Mouse (Mus musculus): Measurements from ENCODE around the gene Spats2l. TPM values are rescaled to one million over a fixed set of nuclear protein-coding genes. Genes with fewer than 3 reads are reported as not detected.
A peak's percentile ranks its signal among the peaks of the same experiment; 100 is the strongest.

Spats2l gene
- polyA plus RNA-seq, 1 experiment from 2014 or later, result 53.0 TPM

DNA sequence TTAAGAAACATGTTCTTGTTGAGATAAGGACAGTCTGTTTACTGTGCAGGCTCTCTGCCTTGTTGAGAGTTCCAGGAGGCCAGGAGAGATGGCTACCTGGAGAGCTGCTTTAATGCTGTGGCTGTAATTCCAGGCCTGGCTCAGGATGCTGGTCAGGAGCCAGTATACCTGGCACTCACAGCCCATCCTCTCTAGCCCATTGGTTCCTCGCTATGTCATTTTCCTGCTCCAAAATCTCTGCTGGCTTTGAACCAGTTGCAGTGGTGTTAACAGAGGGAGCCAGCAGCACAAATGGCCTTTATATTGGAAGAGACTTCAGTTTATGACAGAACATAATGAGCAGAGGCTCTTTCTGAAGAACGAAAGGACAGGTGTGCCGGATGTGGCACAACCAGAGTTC, 127.5 kb downstream of the Spats2l start:
- 0 out of 2 replicates have a peak, but pooled peaks cover 2% of the 10 kb centered on the region for H3K36me3 ChIP-seq (ENCODE audit: control insufficient read depth, insufficient read depth, low read length)
- no peaks in the 10 kb centered on the region for H3K9me3 ChIP-seq (ENCODE audit: control insufficient read depth, low read length)
- H3K4me1 ChIP-seq (ENCODE audit: control insufficient read depth, insufficient read depth, low read length), result no peaks in the 10 kb centered on the region; the same call in 1 of the 2 replicates
- no peak overlapping the region for H3K4me2 ChIP-seq (ENCODE audit: low read depth, low read length)
- ATAC-seq, result no peak
- no peak overlapping the region for H3K27ac ChIP-seq (ENCODE audit: low read length)
- no peak overlapping the region for H3K9ac ChIP-seq (ENCODE audit: low read depth, low read length)
- H3K4me3 ChIP-seq (ENCODE audit: low read length), result no peak overlapping the region
- no peaks in the 10 kb centered on the region for H3K27me3 ChIP-seq (replicated peaks; ENCODE audit: control insufficient read depth, insufficient read depth, low read length)
- WGBS, result 77% methylated on average over 3 of the region's 3 CpGs

DNA sequence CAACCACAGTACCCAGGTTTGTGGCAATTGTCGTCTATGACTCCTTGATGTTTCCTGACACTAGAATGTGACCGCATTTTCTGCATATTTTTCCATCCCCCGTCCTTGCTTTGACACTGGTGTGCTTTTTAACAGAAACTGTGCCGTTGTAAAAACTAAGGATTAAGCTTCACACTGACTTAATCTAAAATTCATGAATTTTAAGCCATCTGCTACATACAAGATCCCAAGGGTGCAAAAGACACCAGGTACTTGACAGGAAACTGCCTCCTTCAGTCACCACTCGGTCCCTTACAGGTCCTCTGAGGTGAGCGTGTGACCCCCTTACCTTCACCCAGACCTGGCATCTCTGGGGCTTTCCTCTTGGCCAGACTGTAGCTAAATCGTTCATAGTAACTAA, 129.8 kb downstream of the Spats2l start:
- H3K9ac ChIP-seq (ENCODE audit: low read depth, low read length), result no peak overlapping the region
- no peaks in the 10 kb centered on the region; the same call in 1 of the 2 replicates for H3K4me1 ChIP-seq (ENCODE audit: control insufficient read depth, insufficient read depth, low read length)
- H3K27ac ChIP-seq (ENCODE audit: low read length), result no peak overlapping the region
- WGBS, result 88% methylated on average over 7 of the region's 7 CpGs
- no peaks in the 10 kb centered on the region for H3K27me3 ChIP-seq (replicated peaks; ENCODE audit: control insufficient read depth, insufficient read depth, low read length)
- H3K9me3 ChIP-seq (ENCODE audit: control insufficient read depth, low read length), result no peaks in the 10 kb centered on the region
- H3K36me3 ChIP-seq (ENCODE audit: control insufficient read depth, insufficient read depth, low read length), result 0 out of 2 replicates have a peak, but pooled peaks cover 2% of the 10 kb centered on the region
- H3K4me3 ChIP-seq (ENCODE audit: low read length), result no peak overlapping the region
- ATAC-seq, result no peak
- no peak overlapping the region for H3K4me2 ChIP-seq (ENCODE audit: low read depth, low read length)

DNA sequence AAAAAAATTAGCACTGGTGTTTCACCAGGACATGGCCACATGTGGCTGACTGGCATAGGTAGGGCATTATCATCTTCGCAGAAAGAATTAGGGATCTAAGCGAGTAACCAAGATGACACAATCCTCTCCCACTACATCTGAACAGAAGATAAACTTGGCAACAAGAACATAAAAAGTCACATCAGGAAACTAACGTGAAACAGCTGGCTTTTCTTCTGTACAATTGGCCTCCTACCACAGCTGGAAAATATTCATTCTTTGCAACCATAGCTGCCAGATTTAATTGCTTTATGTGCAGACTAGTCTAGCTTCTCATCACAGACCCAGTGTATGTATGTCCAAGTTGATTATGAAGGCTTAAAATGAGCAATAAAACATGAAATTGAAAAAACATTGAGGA, 131.9 kb downstream of the Spats2l start:
- peak overlapping the region; percentile 3; the same call in 1 of the 2 replicates for H3K27ac ChIP-seq (ENCODE audit: low read length)

DNA sequence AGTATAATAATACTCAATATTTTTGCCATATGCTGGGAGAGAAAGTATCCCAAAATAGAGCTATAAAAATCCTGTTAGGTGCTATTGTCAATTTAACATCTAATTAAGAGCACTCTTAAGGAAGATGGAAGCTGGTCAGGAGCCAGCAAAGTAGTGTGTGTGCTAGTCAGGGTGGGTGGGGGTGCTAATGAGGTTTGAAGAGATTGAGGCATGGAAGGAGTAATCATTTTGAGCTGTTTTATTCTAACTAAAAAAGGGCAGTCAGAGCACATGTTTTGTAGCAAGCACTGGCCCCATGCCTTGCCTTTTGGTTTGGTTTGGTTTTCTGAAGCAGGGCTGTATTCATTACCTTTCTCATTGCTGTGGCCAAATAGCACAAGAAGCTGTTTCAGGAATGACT, 132.3 kb downstream of the Spats2l start:
- ATAC-seq, result no peak
- Histone ChIP-seq H3K9ac (ENCODE audit: low read depth, low read length) (no peak overlapping the region), H3K36me3 (ENCODE audit: control insufficient read depth, insufficient read depth, low read length) (0 out of 2 replicates have a peak, but pooled peaks cover 2% of the 10 kb centered on the region), H3K27ac (ENCODE audit: low read length) (0 out of 2 replicates have a peak overlapping the region, but pooled peaks have one; percentile 4), H3K4me1 (ENCODE audit: control insufficient read depth, insufficient read depth, low read length) (no peaks in the 10 kb centered on the region; the same call in 1 of the 2 replicates), H3K4me3 (ENCODE audit: low read length) (no peak overlapping the region), H3K9me3 (ENCODE audit: control insufficient read depth, low read length) (no peaks in the 10 kb centered on the region), H3K27me3 (replicated peaks; ENCODE audit: control insufficient read depth, insufficient read depth, low read length) (no peaks in the 10 kb centered on the region), H3K4me2 (ENCODE audit: low read depth, low read length) (no peak overlapping the region)

More for the DNA sequence above, 131.9 kb downstream of the Spats2l start:
- H3K9ac ChIP-seq (ENCODE audit: low read depth, low read length), result no peak overlapping the region
- H3K27me3 ChIP-seq (replicated peaks; ENCODE audit: control insufficient read depth, insufficient read depth, low read length), result no peaks in the 10 kb centered on the region
- H3K4me2 ChIP-seq (ENCODE audit: low read depth, low read length), result no peak overlapping the region
- ATAC-seq, result peak; percentile 71; the same call in 1 of the 2 replicates
- no peaks in the 10 kb centered on the region for H3K9me3 ChIP-seq (ENCODE audit: control insufficient read depth, low read length)
- 73% methylated on average over 3 of the region's 3 CpGs for WGBS
- 0 out of 2 replicates have a peak, but pooled peaks cover 2% of the 10 kb centered on the region for H3K36me3 ChIP-seq (ENCODE audit: control insufficient read depth, insufficient read depth, low read length)
- no peaks in the 10 kb centered on the region; the same call in 1 of the 2 replicates for H3K4me1 ChIP-seq (ENCODE audit: control insufficient read depth, insufficient read depth, low read length)
- no peak overlapping the region for H3K4me3 ChIP-seq (ENCODE audit: low read length)

DNA sequence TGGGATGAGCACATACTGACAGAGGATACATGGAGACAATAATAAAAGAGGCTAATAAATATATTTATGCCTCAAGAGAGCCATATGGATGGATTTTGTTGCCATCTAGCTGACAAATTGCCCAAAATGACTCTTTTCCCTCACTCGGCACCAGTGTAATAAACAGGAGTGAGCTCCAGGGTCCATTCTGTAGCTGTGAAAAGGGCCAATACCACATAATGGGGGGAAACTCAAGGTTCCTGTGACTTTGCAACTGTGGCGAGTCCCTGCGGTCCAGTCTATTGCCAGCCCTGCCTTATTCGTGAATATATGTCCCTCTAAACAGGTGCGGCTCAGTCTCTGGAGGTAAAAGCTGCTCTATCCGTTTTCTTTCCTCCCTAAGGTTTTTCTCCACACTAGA, 137.6 kb downstream of the Spats2l start:
- Histone ChIP-seq H3K36me3 (ENCODE audit: control insufficient read depth, insufficient read depth, low read length) (0 out of 2 replicates have a peak, but pooled peaks cover 5% of the 10 kb centered on the region), H3K4me2 (ENCODE audit: low read depth, low read length) (no peak overlapping the region), H3K4me1 (ENCODE audit: control insufficient read depth, insufficient read depth, low read length) (no peaks in the 10 kb centered on the region; the same call in 1 of the 2 replicates), H3K9ac (ENCODE audit: low read depth, low read length) (no peak overlapping the region), H3K27me3 (replicated peaks; ENCODE audit: control insufficient read depth, insufficient read depth, low read length) (no peaks in the 10 kb centered on the region; the same call in 1 of the 2 replicates), H3K27ac (ENCODE audit: low read length) (no peak overlapping the region), H3K9me3 (ENCODE audit: control insufficient read depth, low read length) (no peaks in the 10 kb centered on the region), H3K4me3 (ENCODE audit: low read length) (no peak overlapping the region)
- ATAC-seq, result no peak
- 82% methylated on average over 6 of the region's 6 CpGs for WGBS

DNA sequence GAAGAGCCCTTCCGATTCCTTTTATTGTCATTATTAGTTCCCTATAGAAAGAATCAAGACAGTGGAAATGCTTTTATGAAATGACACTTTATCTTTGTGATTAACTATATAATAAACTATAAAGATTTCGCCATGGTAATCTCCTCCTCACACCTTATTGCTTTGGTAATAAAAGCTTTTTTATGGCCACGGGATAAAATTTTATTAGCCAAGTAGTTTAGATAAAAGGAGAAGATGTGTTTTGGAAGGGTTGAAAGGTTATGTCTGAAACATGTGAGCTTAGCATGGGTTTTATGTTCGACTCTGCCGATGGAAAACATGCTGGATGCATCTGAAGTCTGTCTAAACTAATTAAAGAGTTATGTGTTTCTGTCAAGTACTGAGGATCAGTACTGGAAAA, 143.4 kb downstream of the Spats2l start:
- Histone ChIP-seq H3K27ac (ENCODE audit: low read length) (no peak overlapping the region), H3K9ac (ENCODE audit: low read depth, low read length) (no peak overlapping the region), H3K4me3 (ENCODE audit: low read length) (no peak overlapping the region), H3K4me1 (ENCODE audit: control insufficient read depth, insufficient read depth, low read length) (no peaks in the 10 kb centered on the region), H3K4me2 (ENCODE audit: low read depth, low read length) (no peak overlapping the region), H3K36me3 (ENCODE audit: control insufficient read depth, insufficient read depth, low read length) (no peaks in the 10 kb centered on the region), H3K9me3 (ENCODE audit: control insufficient read depth, low read length) (no peaks in the 10 kb centered on the region), H3K27me3 (replicated peaks; ENCODE audit: control insufficient read depth, insufficient read depth, low read length) (peaks cover 3% of the 10 kb centered on the region; the same call in 1 of the 2 replicates)
- peak; percentile 78 for ATAC-seq
- 50% methylated on average over 5 of the region's 5 CpGs for WGBS

DNA sequence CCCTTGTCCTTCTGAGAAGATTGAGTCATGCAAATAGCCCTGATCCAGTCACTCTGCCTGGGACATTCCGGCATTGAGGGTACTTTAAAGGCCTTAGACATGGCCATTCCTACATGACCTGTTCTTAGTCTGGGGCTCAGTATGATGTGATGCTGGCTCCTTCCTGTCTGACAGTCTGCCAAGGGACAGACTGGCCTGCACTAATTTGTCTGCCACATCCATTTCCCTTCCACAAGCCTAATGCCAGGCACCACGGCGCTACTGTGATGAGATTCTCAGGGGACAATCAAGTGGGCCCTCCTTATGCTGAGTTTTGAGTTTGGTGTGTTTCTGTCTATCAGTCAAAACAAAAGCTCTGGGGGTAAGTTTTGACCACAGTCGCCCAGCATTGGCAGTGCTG, 144.6 kb downstream of the Spats2l start:
- peaks cover 3% of the 10 kb centered on the region; the same call in 1 of the 2 replicates for H3K27me3 ChIP-seq (replicated peaks; ENCODE audit: control insufficient read depth, insufficient read depth, low read length)
- H3K4me2 ChIP-seq (ENCODE audit: low read depth, low read length), result no peak overlapping the region
- no peak overlapping the region for H3K4me3 ChIP-seq (ENCODE audit: low read length)
- WGBS, result 88% methylated on average over 4 of the region's 4 CpGs
- no peaks in the 10 kb centered on the region for H3K9me3 ChIP-seq (ENCODE audit: control insufficient read depth, low read length)
- ATAC-seq, result no peak
- H3K4me1 ChIP-seq (ENCODE audit: control insufficient read depth, insufficient read depth, low read length), result no peaks in the 10 kb centered on the region
- no peak overlapping the region for H3K27ac ChIP-seq (ENCODE audit: low read length)
- H3K36me3 ChIP-seq (ENCODE audit: control insufficient read depth, insufficient read depth, low read length), result no peaks in the 10 kb centered on the region
- H3K9ac ChIP-seq (ENCODE audit: low read depth, low read length), result no peak overlapping the region

DNA sequence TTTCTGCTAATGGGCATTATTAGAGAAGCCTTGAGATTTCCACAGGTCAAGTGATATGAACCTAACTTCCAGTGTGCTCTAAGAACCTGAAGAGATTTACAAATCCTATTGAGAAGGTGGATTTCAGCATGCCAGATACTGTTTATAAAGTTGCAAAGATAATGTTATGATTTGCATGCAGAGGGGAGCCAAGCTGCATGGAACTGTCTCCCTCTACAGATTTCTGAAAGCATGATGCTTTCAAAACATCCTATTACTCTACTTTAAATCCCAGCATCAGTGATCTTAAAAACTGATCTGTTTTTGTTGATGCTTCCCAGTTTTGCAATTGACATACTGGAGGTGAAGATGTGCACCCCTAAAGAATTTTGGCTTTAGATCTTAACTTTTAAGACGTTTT, 160.3 kb downstream of the Spats2l start:
- no peak for ATAC-seq
- Histone ChIP-seq H3K27ac (ENCODE audit: low read length) (no peak overlapping the region), H3K9me3 (ENCODE audit: control insufficient read depth, low read length) (no peaks in the 10 kb centered on the region), H3K36me3 (ENCODE audit: control insufficient read depth, insufficient read depth, low read length) (no peaks in the 10 kb centered on the region), H3K9ac (ENCODE audit: low read depth, low read length) (no peak overlapping the region), H3K4me3 (ENCODE audit: low read length) (no peak overlapping the region), H3K27me3 (replicated peaks; ENCODE audit: control insufficient read depth, insufficient read depth, low read length) (no peaks in the 10 kb centered on the region), H3K4me1 (ENCODE audit: control insufficient read depth, insufficient read depth, low read length) (no peaks in the 10 kb centered on the region), H3K4me2 (ENCODE audit: low read depth, low read length) (no peak overlapping the region)
- WGBS, result 60% methylated on average over 1 of the region's 1 CpGs

DNA sequence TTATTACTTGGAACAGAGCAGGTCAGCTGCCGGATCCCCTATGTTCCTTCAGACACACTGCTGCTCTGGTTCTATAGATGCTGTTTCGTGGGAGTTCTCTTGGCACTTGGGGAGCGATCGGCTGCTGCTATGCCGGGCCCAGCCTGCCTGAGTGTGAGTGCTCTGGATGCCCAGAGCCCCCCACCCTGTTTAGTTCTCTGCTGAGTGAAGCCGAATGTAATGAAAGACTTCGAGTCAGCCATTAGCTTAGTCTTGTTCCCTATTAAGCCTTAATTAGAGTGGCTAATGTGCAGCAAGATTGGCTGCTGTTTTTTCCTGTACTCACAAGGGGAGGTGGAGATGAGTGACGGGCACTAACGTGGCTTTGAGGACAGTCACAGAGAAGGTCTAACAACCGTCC, 166.7 kb downstream of the Spats2l start:
- WGBS, result 70% methylated on average over 10 of the region's 10 CpGs
- Histone ChIP-seq H3K9me3 (ENCODE audit: control insufficient read depth, low read length) (no peaks in the 10 kb centered on the region), H3K9ac (ENCODE audit: low read depth, low read length) (no peak overlapping the region), H3K27ac (ENCODE audit: low read length) (no peak overlapping the region), H3K4me1 (ENCODE audit: control insufficient read depth, insufficient read depth, low read length) (no peaks in the 10 kb centered on the region), H3K4me2 (ENCODE audit: low read depth, low read length) (no peak overlapping the region), H3K4me3 (ENCODE audit: low read length) (no peak overlapping the region), H3K36me3 (ENCODE audit: control insufficient read depth, insufficient read depth, low read length) (0 out of 2 replicates have a peak, but pooled peaks cover 3% of the 10 kb centered on the region), H3K27me3 (replicated peaks; ENCODE audit: control insufficient read depth, insufficient read depth, low read length) (no peaks in the 10 kb centered on the region)
- ATAC-seq, result no peak

DNA sequence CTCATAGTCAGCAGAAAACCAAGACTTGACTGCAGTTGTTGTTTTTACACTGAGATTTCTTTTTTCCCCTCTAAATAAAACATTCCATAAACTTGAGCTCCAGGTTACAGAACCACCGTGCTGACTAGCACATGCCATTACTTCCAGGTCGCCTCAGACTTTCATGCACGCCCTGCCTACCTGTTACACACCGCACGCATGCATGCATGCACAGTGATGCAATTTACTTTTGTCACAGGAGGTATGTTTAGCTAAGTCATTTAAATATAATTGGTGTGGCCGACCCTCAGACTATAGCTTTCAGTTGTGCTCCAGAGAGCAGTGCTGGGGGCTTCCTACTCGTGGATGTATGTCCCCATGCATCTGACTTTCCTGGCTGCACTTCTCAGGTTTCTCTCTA, 167.1 kb downstream of the Spats2l start:
- no peak for ATAC-seq
- Histone ChIP-seq H3K9ac (ENCODE audit: low read depth, low read length) (no peak overlapping the region), H3K4me2 (ENCODE audit: low read depth, low read length) (no peak overlapping the region), H3K36me3 (ENCODE audit: control insufficient read depth, insufficient read depth, low read length) (0 out of 2 replicates have a peak, but pooled peaks cover 3% of the 10 kb centered on the region), H3K27ac (ENCODE audit: low read length) (no peak overlapping the region), H3K4me1 (ENCODE audit: control insufficient read depth, insufficient read depth, low read length) (no peaks in the 10 kb centered on the region), H3K4me3 (ENCODE audit: low read length) (no peak overlapping the region), H3K9me3 (ENCODE audit: control insufficient read depth, low read length) (no peaks in the 10 kb centered on the region), H3K27me3 (replicated peaks; ENCODE audit: control insufficient read depth, insufficient read depth, low read length) (no peaks in the 10 kb centered on the region)
- WGBS, result 79% methylated on average over 7 of the region's 7 CpGs

Measured in intestine, embryonic 16.5 days (tissue).